Mouse (Mus musculus) liver, embryonic 16.5 days (tissue): ENCODE measurements around the gene P2ry2. TPM values are rescaled to one million over a fixed set of nuclear protein-coding genes. Genes with fewer than 3 reads are reported as not detected.

Experiments used
- ATAC-seq: fragments of 200-750 bp; cut with Nextera tagmentation; 2 replicates; pipeline ENCODE4 v1.8.0; 2017; ENCODE audit warnings: low read depth, mild to moderate bottlenecking, moderate number of reproducible peaks, moderate library complexity
- H3K27ac ChIP-seq: fragments of 300-500 bp; sonication (generic); 2 replicates; pipeline ENCODE4 v1.5.1; 2014; ENCODE audit warnings: mild to moderate bottlenecking, low read length
- H3K27me3 ChIP-seq: fragments of 300-500 bp; sonication (generic); 2 replicates; pipeline ENCODE4 v1.6.1; 2014; ENCODE audit warnings: low read depth, low read length, mixed read lengths; ENCODE audit not compliant: control insufficient read depth, insufficient read depth
- H3K36me3 ChIP-seq: fragments of 300-500 bp; sonication (generic); 2 replicates; pipeline ENCODE4 v1.6.1; 2014; ENCODE audit warnings: mild to moderate bottlenecking; ENCODE audit not compliant: control insufficient read depth, insufficient read depth
- H3K4me1 ChIP-seq: fragments of 300-500 bp; sonication (generic); 2 replicates; pipeline ENCODE4 v1.6.1; 2014; ENCODE audit warnings: low read depth, low read length, mixed read lengths; ENCODE audit not compliant: control insufficient read depth
- H3K4me2 ChIP-seq: fragments of 300-500 bp; sonication (generic); 2 replicates; pipeline ENCODE4 v1.6.1; 2014; ENCODE audit warnings: low read depth, low read length, mixed read lengths
- H3K4me3 ChIP-seq: fragments of 300-500 bp; sonication (generic); 2 replicates; pipeline ENCODE4 v1.5.1; 2014; ENCODE audit warnings: low read depth, mild to moderate bottlenecking, low read length
- H3K9ac ChIP-seq: fragments of 300-500 bp; sonication (generic); 2 replicates; pipeline ENCODE4 v1.6.1; 2014; ENCODE audit warnings: low read depth, low read length
- H3K9me3 ChIP-seq: fragments of 300-500 bp; sonication (generic); replicated peaks from 2 replicates; pipeline ENCODE4 v1.6.1; 2016; ENCODE audit warnings: low read length; ENCODE audit not compliant: control insufficient read depth
- WGBS: fragments of 180-500 bp; shearing (Covaris S2); extraction: QIAGEN DNeasy Blood & Tissue Kit; methylation state at CpG from one replicate; pipeline ENCODE4 v1.1.7; 2014; ENCODE audit not compliant: insufficient replicate concordance; 5-methylcytosine and 5-hydroxymethylcytosine counted together
- polyA plus RNA-seq: library from polyadenylated mRNA; unstranded; fragments of >200 nt; fragmentation: Nextera tagmentation; extraction: Ambion mirVana; gene quantifications from 2 replicates; pipeline ENCODE4 v1.2.1, GENCODE M21; 2015

P2ry2 gene
- polyA plus RNA-seq, 1 experiment from 2014 or later: 3.2 TPM

- Histone ChIP-seq H3K36me3 (no peaks in the 10 kb centered on the region), H3K9ac (no peak overlapping the region), H3K9me3 (no peaks in the 10 kb centered on the region), H3K27me3 (no peaks in the 10 kb centered on the region), H3K4me3 (no peak overlapping the region), H3K4me1 (peaks cover 20% of the 10 kb centered on the region), H3K27ac (peak overlapping the region; percentile 71), H3K4me2 (no peak overlapping the region)
- peak; percentile 76 for ATAC-seq
- WGBS: 16% methylated on average over 12 of the region's 12 CpGs
Measured at GRCm38 (mm10) chr7:100950481-100951010, 62.1 kb downstream of the P2ry2 start.

- Histone ChIP-seq H3K4me3 (no peak overlapping the region), H3K4me2 (no peak overlapping the region), H3K4me1 (peaks cover 20% of the 10 kb centered on the region), H3K27ac (peak overlapping the region; percentile 71), H3K27me3 (no peaks in the 10 kb centered on the region), H3K36me3 (no peaks in the 10 kb centered on the region), H3K9me3 (no peaks in the 10 kb centered on the region), H3K9ac (no peak overlapping the region)
- ATAC-seq: no peak
- 19% methylated on average over 5 of the region's 5 CpGs for WGBS
Measured at GRCm38 (mm10) chr7:100950031-100950430, 62.6 kb downstream of the P2ry2 start.

Other genes starting within 250 kb of the P2ry2 start
- 15.8 and 16.3 TPM in 2 replicates for gene Relt, start 149.4 kb downstream of the P2ry2 start, polyA plus RNA-seq
- 0.57 and 0.87 TPM in 2 replicates for gene Arhgef17, start 80.8 kb downstream of the P2ry2 start, polyA plus RNA-seq
- gene P2ry6, start 38.2 kb downstream of the P2ry2 start, polyA plus RNA-seq: 4.9 and 6.3 TPM in 2 replicates
- gene Fchsd2, start 80.0 kb upstream of the P2ry2 start, polyA plus RNA-seq: 4.9 and 5.9 TPM in 2 replicates